Mouse (Mus musculus) cerebellum, adult 9-11 months (tissue): ENCODE measurements around the gene Tas2r105.

Experiments used
- DNase-seq: peaks from one replicate; pipeline ENCODE4 v3.0.0; 2022

Tas2r105 gene

DNA sequence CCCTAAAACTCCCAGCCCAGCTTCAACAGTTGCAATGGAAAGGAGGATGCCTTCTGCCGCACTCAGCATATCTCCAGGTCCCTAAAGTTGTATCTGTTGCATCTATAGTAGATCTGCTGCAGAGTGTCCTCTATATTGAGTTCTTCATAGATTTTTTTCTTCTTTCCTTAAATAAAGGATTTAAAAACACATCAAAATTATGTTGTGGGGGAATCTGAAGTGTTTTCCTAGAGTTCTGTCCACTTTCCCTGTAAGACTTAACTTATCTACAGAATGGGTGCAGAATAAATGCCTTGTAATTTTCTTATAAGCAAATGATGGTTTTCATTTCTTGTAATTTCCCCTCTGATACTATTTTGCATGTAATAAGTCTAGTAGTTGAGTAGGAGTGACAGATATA, at the start of gene Tas2r105:
TSS of gene Tas2r105 (minus strand) at position 101 of the 400 bp plus-strand sequence.
- DNase-seq: no peak

- no peak for DNase-seq
These were observed 25.5 kb upstream of the Tas2r105 start for GRCm38 (mm10) chr6:131712803-131713202.

DNA sequence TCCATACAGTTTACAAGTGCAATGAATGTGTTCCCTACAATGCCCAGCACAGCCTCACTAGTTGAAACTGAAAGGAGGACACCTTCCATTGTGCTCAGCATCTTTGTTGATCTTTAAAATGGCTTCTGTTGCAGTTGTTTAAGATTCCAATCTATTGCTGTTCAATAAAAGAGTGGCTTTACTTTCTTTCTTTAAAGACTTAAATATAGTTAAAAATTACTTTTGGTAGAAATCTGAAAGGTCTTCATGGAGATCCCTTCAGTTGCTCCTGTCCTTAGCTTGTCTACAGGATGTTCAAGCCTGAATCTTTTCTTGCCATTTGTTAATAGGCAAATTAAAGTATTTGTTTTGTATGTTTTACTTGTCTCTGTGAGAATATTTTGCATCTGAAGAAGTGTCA, 2.7 kb upstream of the Tas2r105 start, which contains the start of gene Tas2r114:
TSS of gene Tas2r114 (minus strand) at position 101 of the 400 bp plus-strand sequence.
- DNase-seq: no peak

- no peak for DNase-seq
These were observed 1.7 kb downstream of the Tas2r105 start, which contains the start of gene Tas2r104 for GRCm38 (mm10) chr6:131685644-131686043. TSS of gene Tas2r104 (minus strand) at chr6:131685744.

GRCm38 (mm10) chr6:131678786-131679185, 8.5 kb downstream of the Tas2r105 start, which contains the start of gene Tas2r106:
TSS of gene Tas2r106 (minus strand) at chr6:131678886.
- DNase-seq: no peak

DNA sequence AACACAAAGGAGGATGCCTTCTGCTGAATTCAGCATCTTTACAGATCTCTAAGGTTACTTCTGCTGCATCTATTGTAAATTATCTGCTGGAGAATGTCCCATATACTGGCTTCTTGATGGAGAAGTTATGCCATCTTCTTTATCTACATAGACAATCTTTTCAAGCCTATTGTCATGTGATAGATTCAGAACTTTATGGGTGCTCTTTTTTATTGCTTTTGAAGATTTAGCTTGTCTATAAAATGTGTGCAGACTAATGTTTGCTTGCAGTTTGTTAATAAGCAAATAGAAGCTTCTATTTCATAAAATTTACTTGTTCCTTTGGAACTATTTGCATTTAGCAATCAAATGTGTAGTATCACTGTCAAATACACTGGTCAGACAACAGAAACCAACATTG, 27.2 kb downstream of the Tas2r105 start, which contains the start of gene Tas2r107:
TSS of gene Tas2r107 (minus strand) at position 101 of the 400 bp plus-strand sequence.
- no peak for DNase-seq
